Mouse (Mus musculus) embryonic fibroblast, embryonic 13.5 days (primary cell): ENCODE measurements around the gene Thrb.

Experiments used
- CTCF ChIP-seq: IDR thresholded peaks from 2 replicates; pipeline ENCODE4 v1.5.1; 2011; ENCODE audit warnings: mild to moderate bottlenecking, control low read depth, low read length, moderate library complexity, borderline replicate concordance; ENCODE audit not compliant: insufficient read depth
- POLR2A ChIP-seq: IDR thresholded peaks from 2 replicates; pipeline ENCODE4 v1.6.1; 2011; ENCODE audit warnings: low read depth, mild to moderate bottlenecking, control low read depth, low read length, moderate library complexity

DNA sequence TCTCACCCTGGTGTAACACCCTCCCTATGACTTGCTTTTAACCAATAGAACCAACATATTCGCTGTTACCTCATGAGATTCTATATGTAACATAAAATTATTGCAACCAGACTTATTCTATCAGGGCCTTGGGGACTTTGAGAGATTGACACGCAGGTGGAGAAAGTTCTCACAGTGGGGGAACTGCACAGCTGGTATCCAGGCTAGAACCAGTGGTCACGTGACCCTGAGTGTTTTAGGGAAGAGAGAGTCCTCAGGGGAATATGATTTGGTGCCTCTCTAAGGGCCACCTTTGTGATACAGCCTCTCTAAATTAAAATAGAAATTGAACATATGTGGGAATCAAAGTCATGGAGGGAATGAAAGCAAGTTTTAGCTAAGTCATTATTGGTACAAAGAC, 371.9 kb downstream of the Thrb start:
- TF ChIP-seq CTCF (no peak), POLR2A (no peak)
